Mouse (Mus musculus) central nervous system, embryonic 14 days (tissue): ENCODE results near the gene Ramp3. TPM values are rescaled to one million over a fixed set of nuclear protein-coding genes. Genes with fewer than 3 reads are reported as not detected.

Experiments
- polyA plus RNA-seq: library from polyadenylated mRNA; depleted of rRNA; stranded (reverse); fragments of >200 nt; gene quantifications from 2 replicates; pipeline ENCODE4 v1.2.3, GENCODE M21; 2012; rRNA removed

Ramp3 gene
- 7.4 and 14.0 TPM in 2 replicates for polyA plus RNA-seq

GRCm38 (mm10) chr11:6658271-6658670 lies at the start of gene Ramp3:
TSS of gene Ramp3 (plus strand) at chr11:6658521.

GRCm38 (mm10) chr11:6625478-6626387 lies 32.6 kb upstream of the Ramp3 start, which contains the start of gene Tbrg4:
TSS of gene Tbrg4 (minus strand) at chr11:6626067.

DNA sequence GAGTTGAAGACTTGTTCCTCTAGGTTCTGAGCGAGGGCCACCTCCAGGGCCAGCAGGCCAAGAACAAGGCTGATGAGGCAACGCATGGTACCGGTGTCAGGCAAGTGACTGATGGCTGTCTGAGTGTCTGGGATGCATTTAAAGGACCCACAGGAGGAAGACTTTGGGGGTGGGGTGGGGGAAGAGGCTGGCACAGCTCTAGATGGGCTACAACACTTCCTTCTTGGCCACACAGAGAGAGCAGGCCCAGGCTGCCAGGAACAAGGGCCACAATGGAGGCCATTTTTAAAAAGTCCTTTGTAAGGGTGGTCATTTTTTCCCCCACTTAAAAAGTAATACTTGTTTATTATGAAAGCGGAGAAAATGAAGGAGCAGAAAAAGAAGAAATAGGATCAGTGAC lies 19.8 kb upstream of the Ramp3 start, which contains the start of gene Wap:
Gene Wap, minus strand, starts transcription at position 101 of the 400 bp plus-strand sequence.

Other genes starting within 250 kb of the Ramp3 start
- 2,649 and 2,896 TPM in 2 replicates for gene Ppia, start 243.1 kb upstream of the Ramp3 start, polyA plus RNA-seq
- 344 and 467 TPM in 2 replicates for gene H2afv, start 214.1 kb upstream of the Ramp3 start, polyA plus RNA-seq
- gene Purb, start 182.6 kb upstream of the Ramp3 start, polyA plus RNA-seq = 11.6 and 12.4 TPM in 2 replicates
- gene Myo1g, start 137.6 kb upstream of the Ramp3 start, polyA plus RNA-seq = 1.4 and 1.7 TPM in 2 replicates
- 93.0 and 95.9 TPM in 2 replicates for gene Ccm2, start 111.6 kb upstream of the Ramp3 start, polyA plus RNA-seq
- gene Nacad, start 52.5 kb upstream of the Ramp3 start, polyA plus RNA-seq = 103 and 117 TPM in 2 replicates
- gene Tbrg4, start 32.5 kb upstream of the Ramp3 start, polyA plus RNA-seq = 84.3 and 90.4 TPM in 2 replicates
- not detected in 2 replicates for gene Wap, start 19.9 kb upstream of the Ramp3 start, polyA plus RNA-seq
- gene Gm11983, start 179.1 kb downstream of the Ramp3 start, polyA plus RNA-seq = not detected in 2 replicates